12 mouse cellular contexts compared by ENCODE assay signal in the genomic region with DNA sequence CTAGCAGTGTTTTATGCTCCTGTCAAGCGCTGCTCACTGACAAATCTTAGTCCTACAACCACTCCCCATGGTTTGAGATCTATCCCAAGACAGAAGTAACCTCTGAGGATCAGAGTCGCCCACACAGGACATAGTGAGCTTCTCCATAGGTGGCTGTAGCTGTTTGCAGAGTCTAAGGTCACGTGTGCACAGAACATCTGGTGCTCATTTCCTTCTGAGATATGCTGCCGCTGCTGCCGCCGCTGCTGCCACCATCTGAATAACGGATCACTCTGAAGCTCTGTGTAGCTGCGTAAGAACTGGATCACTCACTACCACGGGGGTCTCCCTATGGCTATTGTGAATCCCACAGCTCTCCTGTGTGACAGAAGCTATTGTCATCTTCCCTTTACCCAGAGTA.
DNase-seq lines count a peak whose midpoint lies in the region; ATAC-seq and TF ChIP-seq lines count a peak whose summit lies in the region.
"Had no signal": no experiment of that assay in that cellular context is flagged by ENCODE, and none has a peak within 500 bp of the region (broad histone marks: within the 10 kb centered on the region; RNA-seq: fewer than 3 reads in every experiment).

No protein-coding gene starts in this region.

- H3K9me3 ChIP-seq in kidney, postnatal 0 days (replicated peaks; ENCODE audit: low read length): no peaks in the 10 kb centered on the region
- H3K9me3 ChIP-seq in heart, embryonic 16.5 days (replicated peaks; ENCODE audit: control insufficient read depth, low read length): peaks cover 2% of the 10 kb centered on the region; the same call in 1 of the 2 replicates
- H3K9me3 ChIP-seq in neural tube, embryonic 13.5 days: 0 out of 2 replicates have a peak, but pooled peaks cover 6% of the 10 kb centered on the region
- H3K9me3 ChIP-seq: stomach, embryonic 15.5 days had no signal

- no peaks in the 10 kb centered on the region for H3K36me3 ChIP-seq in kidney, postnatal 0 days (ENCODE audit: insufficient read depth, low read length)
- no peaks in the 10 kb centered on the region for H3K36me3 ChIP-seq in heart, embryonic 16.5 days (ENCODE audit: control insufficient read depth, insufficient read depth)
- no peaks in the 10 kb centered on the region for H3K36me3 ChIP-seq in neural tube, embryonic 13.5 days
- H3K36me3 ChIP-seq: stomach, embryonic 15.5 days had no signal

- no peak overlapping the region for H3K4me2 ChIP-seq in kidney, postnatal 0 days (ENCODE audit: low read length)
- peak overlapping the region; percentile 2; the same call in 1 of the 2 replicates for H3K4me2 ChIP-seq in heart, embryonic 16.5 days (ENCODE audit: low read depth, low read length)
- no peak overlapping the region for H3K4me2 ChIP-seq in neural tube, embryonic 13.5 days
- H3K4me2 ChIP-seq: stomach, embryonic 15.5 days had no signal

- no peaks in the 10 kb centered on the region for H3K4me1 ChIP-seq in kidney, postnatal 0 days (replicated peaks; ENCODE audit: insufficient read depth, low read length)
- H3K4me1 ChIP-seq in heart, embryonic 16.5 days (ENCODE audit: control insufficient read depth, insufficient read depth, low read length): peaks cover 8% of the 10 kb centered on the region
- H3K4me1 ChIP-seq in neural tube, embryonic 13.5 days (replicated peaks): peaks cover 4% of the 10 kb centered on the region; the same call in 1 of the 2 replicates
- H3K4me1 ChIP-seq: stomach, embryonic 15.5 days had no signal

- TF ChIP-seq CTCF in kidney, postnatal 0 days (IDR thresholded peaks at IDR 0.05; ENCODE audit: low read depth): no peak

- 18% methylated on average over 9 of the region's 9 CpGs for WGBS in kidney, postnatal 0 days
- WGBS in heart, embryonic 16.5 days: 24% methylated on average over 9 of the region's 9 CpGs
- WGBS in neural tube, embryonic 13.5 days: 55% methylated on average over 9 of the region's 9 CpGs

- no peak overlapping the region for H3K9ac ChIP-seq in kidney, postnatal 0 days (ENCODE audit: low read depth, low read length)
- no peak overlapping the region for H3K9ac ChIP-seq in heart, embryonic 16.5 days (ENCODE audit: low read length)
- H3K9ac ChIP-seq in neural tube, embryonic 13.5 days: no peak overlapping the region
- H3K9ac ChIP-seq: stomach, embryonic 15.5 days had no signal

- ATAC-seq in kidney, postnatal 0 days (replicated peaks; ENCODE audit: low FRiP score, low read depth): 0 out of 2 replicates have a peak, but pooled peaks have one; percentile 13
- peak; percentile 65 for ATAC-seq in heart, embryonic 16.5 days (replicated peaks; ENCODE audit: extremely low read depth, insufficient read depth, low FRiP score)
- 0 out of 2 replicates have a peak, but pooled peaks have one; percentile 19 for ATAC-seq in neural tube, embryonic 13.5 days (ENCODE audit: low read depth)
- ATAC-seq: Patski had no signal

- H3K27ac ChIP-seq in kidney, postnatal 0 days: no peak overlapping the region
- H3K27ac ChIP-seq in heart, embryonic 16.5 days (ENCODE audit: low read length): no peak overlapping the region
- H3K27ac ChIP-seq in neural tube, embryonic 13.5 days (replicated peaks): no peak overlapping the region

- no peak overlapping the region for H3K4me3 ChIP-seq in kidney, postnatal 0 days (replicated peaks; ENCODE audit: low read depth, low read length)
- no peak overlapping the region for H3K4me3 ChIP-seq in heart, embryonic 16.5 days (ENCODE audit: low read length)
- H3K4me3 ChIP-seq in neural tube, embryonic 13.5 days: no peak overlapping the region
- H3K4me3 ChIP-seq: stomach, embryonic 15.5 days had no signal

- peak; percentile 67 for DNase-seq in kidney, postnatal 0 days (ENCODE audit: low spot score)
- no peak for DNase-seq in kidney, postnatal 25 days
- peak; percentile 35 for DNase-seq in brain, adult 2 months (ENCODE audit: low read depth, low spot score)
- DNase-seq in ovary, adult 18-20 months (ENCODE audit: low spot score): no peak
- DNase-seq in adrenal gland, adult 18-20 months (ENCODE audit: low spot score in 2 of 2): no peak
- no peak for DNase-seq in cerebellum, adult 18-20 months
- DNase-seq: cerebellum, adult 9-11 months; gastrocnemius, postnatal 14 days had no signal

- no peaks in the 10 kb centered on the region for H3K27me3 ChIP-seq in kidney, postnatal 0 days (ENCODE audit: insufficient read depth, low read length)
- H3K27me3 ChIP-seq in heart, embryonic 16.5 days (ENCODE audit: control insufficient read depth, insufficient read depth, low read length): no peaks in the 10 kb centered on the region
- no peaks in the 10 kb centered on the region for H3K27me3 ChIP-seq in neural tube, embryonic 13.5 days
- H3K27me3 ChIP-seq: Patski; stomach, embryonic 15.5 days had no signal

Comparison
In these comparisons a context has a peak if more than half of its experiments do, and no peak if none do; other contexts are left out.
1. DNase-seq: peak in kidney, postnatal 0 days (single experiment) and brain, adult 2 months (single experiment); none in kidney, postnatal 25 days (0 of 2), ovary, adult 18-20 months (single experiment), adrenal gland, adult 18-20 months (0 of 2) and cerebellum, adult 18-20 months (0 of 2).
2. ATAC-seq: peak in every context shown above with its lines; median percentile 65 in heart, embryonic 16.5 days; 19 in neural tube, embryonic 13.5 days; 13 in kidney, postnatal 0 days.